Mouse (Mus musculus) limb, embryonic 14.5 days (tissue): ENCODE measurements at regions not wholly inside any gene's neighbourhood (a gene's known extent, or its start where the extent isn't known, plus 50 kb on each side); places are given as distances from the start of the nearest gene placed in this dataset.

Experiments used
- ATAC-seq: fragments of 200-750 bp; cut with Nextera tagmentation; 2 replicates; pipeline ENCODE4 v1.8.0; 2017; ENCODE audit warnings: low read depth, moderate number of reproducible peaks, moderate TSS enrichment; ENCODE audit not compliant: low FRiP score
- DNase-seq: peaks from one replicate; pipeline ENCODE4 v3.0.0-alpha.2; 2015; ENCODE audit warnings: low spot score
- H3K27ac ChIP-seq: fragments of 300-500 bp; sonication (generic); replicated peaks from 2 replicates; pipeline ENCODE4 v1.5.1; 2014; ENCODE audit warnings: low read depth, mild to moderate bottlenecking, low read length, moderate library complexity, mixed read lengths
- H3K27me3 ChIP-seq: fragments of 300-500 bp; sonication (generic); 2 replicates; pipeline ENCODE4 v1.6.1; 2014; ENCODE audit warnings: low read length, mixed read lengths; ENCODE audit not compliant: control insufficient read depth, insufficient read depth
- H3K36me3 ChIP-seq: fragments of 300-500 bp; sonication (generic); 2 replicates; pipeline ENCODE4 v1.6.1; 2014; ENCODE audit warnings: mild to moderate bottlenecking, low read length, moderate library complexity, mixed read lengths; ENCODE audit not compliant: control insufficient read depth, insufficient read depth
- H3K4me1 ChIP-seq: fragments of 300-500 bp; sonication (generic); 2 replicates; pipeline ENCODE4 v1.6.1; 2014; ENCODE audit warnings: antibody characterized with exemption, low read length, mixed read lengths; ENCODE audit not compliant: control insufficient read depth, insufficient read depth
- H3K4me2 ChIP-seq: fragments of 300-500 bp; sonication (generic); replicated peaks from 2 replicates; pipeline ENCODE4 v1.6.1; 2014; ENCODE audit warnings: low read depth, mild to moderate bottlenecking, low read length, moderate library complexity; ENCODE audit not compliant: severe bottlenecking
- H3K4me3 ChIP-seq: fragments of 300-500 bp; sonication (generic); replicated peaks from 2 replicates; pipeline ENCODE4 v1.5.1; 2014; ENCODE audit warnings: low read length
- H3K9ac ChIP-seq: fragments of 300-500 bp; sonication (generic); 2 replicates; pipeline ENCODE4 v1.6.1; 2014; ENCODE audit warnings: mild to moderate bottlenecking, low read depth, low read length, moderate library complexity; ENCODE audit not compliant: severe bottlenecking
- H3K9me3 ChIP-seq: fragments of 300-500 bp; sonication (generic); 2 replicates; pipeline ENCODE4 v1.6.1; 2016; ENCODE audit warnings: low read length; ENCODE audit not compliant: control insufficient read depth
- POLR2A ChIP-seq: fragments of 200-500 bp; IDR thresholded peaks from 2 replicates; pipeline ENCODE4 v1.8.0; 2012; ENCODE audit warnings: inconsistent platforms, mild to moderate bottlenecking, moderate library complexity, borderline replicate concordance; ENCODE audit not compliant: insufficient read depth, insufficient read length; ENCODE audit errors: extremely low read depth
- WGBS: fragments of 180-500 bp; shearing (Covaris S2); extraction: QIAGEN DNeasy Blood & Tissue Kit; methylation state at CpG from one replicate; pipeline ENCODE4 v1.1.7; 2014; 5-methylcytosine and 5-hydroxymethylcytosine counted together

- Histone ChIP-seq H3K27me3 (no peaks in the 10 kb centered on the region), H3K4me2 (no peak overlapping the region), H3K4me3 (no peak overlapping the region), H3K4me1 (no peaks in the 10 kb centered on the region), H3K9ac (no peak overlapping the region), H3K36me3 (no peaks in the 10 kb centered on the region), H3K27ac (no peak overlapping the region), H3K9me3 (no peaks in the 10 kb centered on the region)
- no peak for ATAC-seq
- WGBS = 80% methylated on average over 21 of the region's 22 CpGs
- DNase-seq = no peak
- TF ChIP-seq POLR2A = no peak
These were observed 228.9 kb upstream of the Prok2 start for GRCm38 (mm10) chr6:99954832-99955830.

DNA sequence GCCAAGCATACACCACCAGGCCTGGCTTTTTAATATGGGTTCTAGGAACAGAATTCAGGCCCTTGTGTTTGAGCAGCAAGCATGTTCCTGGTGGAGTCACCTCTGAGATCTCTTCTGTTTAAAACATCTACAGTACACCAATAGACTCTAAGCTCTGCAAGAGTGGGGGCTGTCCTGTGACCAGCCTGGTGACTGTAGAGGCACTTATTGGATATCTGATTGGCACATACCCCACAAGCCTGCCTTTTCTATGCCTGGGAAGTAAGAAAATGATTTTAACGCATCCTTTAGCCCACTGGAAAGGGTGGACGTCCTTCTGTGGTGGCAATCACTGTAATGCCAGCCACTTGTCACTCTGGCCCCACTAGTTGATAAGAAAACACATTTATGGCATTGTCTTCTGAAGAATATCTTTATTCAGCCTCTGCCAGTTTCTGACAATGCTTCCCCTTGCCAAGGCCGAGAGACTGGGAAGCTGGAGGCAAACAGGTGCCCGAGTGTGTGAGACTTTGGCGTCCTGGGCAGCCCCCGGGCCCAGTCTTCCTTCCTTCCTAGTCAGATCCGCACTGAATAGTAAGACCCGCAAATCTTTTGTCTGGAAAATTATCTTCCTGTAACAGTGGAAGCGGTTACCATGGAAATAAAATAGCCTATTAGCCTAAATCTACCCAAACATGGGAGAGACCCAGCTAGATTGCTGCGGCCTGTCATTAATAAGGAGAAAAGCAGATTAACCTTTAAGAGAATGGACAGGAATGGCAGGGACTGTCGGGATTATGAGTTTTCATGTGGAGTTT is 228.0 kb upstream of the Prok2 start:
- Histone ChIP-seq H3K27ac (no peak overlapping the region), H3K9me3 (no peaks in the 10 kb centered on the region), H3K9ac (no peak overlapping the region), H3K36me3 (no peaks in the 10 kb centered on the region), H3K4me1 (no peaks in the 10 kb centered on the region), H3K27me3 (no peaks in the 10 kb centered on the region), H3K4me2 (no peak overlapping the region), H3K4me3 (no peak overlapping the region)
- 82% methylated on average over 11 of the region's 11 CpGs for WGBS
- TF ChIP-seq POLR2A = no peak
- DNase-seq = no peak
- no peak for ATAC-seq

DNA sequence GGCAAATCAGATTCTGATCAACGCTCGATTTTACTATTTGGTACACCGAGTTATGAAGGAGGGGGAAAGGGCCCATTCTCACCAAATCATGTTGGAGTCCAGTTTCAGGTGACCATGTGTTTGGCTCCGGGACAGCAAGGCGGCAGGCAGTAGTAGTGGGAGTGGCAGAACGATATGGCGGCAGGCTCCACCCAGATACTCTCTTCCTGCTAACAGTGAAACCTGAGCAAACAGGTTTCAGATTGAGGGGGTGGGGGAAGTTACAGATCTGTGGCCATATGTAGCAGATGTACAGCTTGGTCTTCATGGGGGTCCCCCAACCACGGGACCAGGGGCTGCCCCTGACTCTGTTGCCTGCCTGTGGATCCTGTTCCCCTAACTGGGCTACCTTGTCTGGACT is 224.6 kb upstream of the Prok2 start:
- Histone ChIP-seq H3K36me3 (no peaks in the 10 kb centered on the region), H3K9me3 (no peaks in the 10 kb centered on the region), H3K27ac (no peak overlapping the region), H3K4me3 (no peak overlapping the region), H3K9ac (no peak overlapping the region), H3K4me1 (peaks cover 5% of the 10 kb centered on the region; the same call in 1 of the 2 replicates), H3K4me2 (no peak overlapping the region), H3K27me3 (no peaks in the 10 kb centered on the region)
- no peak for ATAC-seq
- TF ChIP-seq POLR2A = no peak
- DNase-seq = no peak
- 85% methylated on average over 8 of the region's 8 CpGs for WGBS

- H3K27ac ChIP-seq = no peak overlapping the region
- no peaks in the 10 kb centered on the region for H3K27me3 ChIP-seq
- H3K4me3 ChIP-seq = no peak overlapping the region
- H3K36me3 ChIP-seq = no peaks in the 10 kb centered on the region
- DNase-seq (no peak), ATAC-seq (no peak)
- H3K9ac ChIP-seq = no peak overlapping the region
- H3K9me3 ChIP-seq = no peaks in the 10 kb centered on the region
- H3K4me2 ChIP-seq = no peak overlapping the region
- WGBS = 48% methylated on average over 2 of the region's 2 CpGs
- no peak for TF ChIP-seq POLR2A
- peaks cover 5% of the 10 kb centered on the region; the same call in 1 of the 2 replicates for H3K4me1 ChIP-seq
These were observed 220.7 kb upstream of the Prok2 start for GRCm38 (mm10) chr6:99946917-99947316.

DNA sequence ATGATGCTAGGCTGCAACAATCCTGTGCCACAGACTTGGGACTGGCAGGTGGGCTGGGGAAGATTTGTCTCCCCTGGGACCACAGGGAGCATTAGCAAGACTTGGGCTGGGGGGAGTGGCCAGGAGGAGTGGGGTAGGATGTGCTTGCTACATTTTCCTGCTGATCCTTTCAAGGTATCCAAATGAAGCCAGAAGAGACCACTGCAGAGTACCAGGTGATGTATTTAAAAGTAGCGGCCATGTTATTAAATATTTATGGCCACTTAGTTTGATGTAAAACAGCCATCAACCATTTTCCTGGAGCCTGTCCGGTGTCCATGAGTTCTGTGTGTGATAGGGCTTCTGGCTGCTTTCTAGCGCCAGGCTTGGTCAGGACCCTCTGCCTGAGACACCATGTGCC is 220.3 kb upstream of the Prok2 start:
- H3K4me2 ChIP-seq = no peak overlapping the region
- H3K9ac ChIP-seq = no peak overlapping the region
- WGBS = 25% methylated on average over 3 of the region's 3 CpGs
- H3K27ac ChIP-seq = no peak overlapping the region
- no peak; the same call in 1 of the 2 replicates for ATAC-seq
- DNase-seq = no peak
- H3K4me3 ChIP-seq = no peak overlapping the region
- no peaks in the 10 kb centered on the region for H3K9me3 ChIP-seq
- H3K36me3 ChIP-seq = no peaks in the 10 kb centered on the region
- TF ChIP-seq POLR2A = no peak
- no peaks in the 10 kb centered on the region for H3K27me3 ChIP-seq
- peaks cover 5% of the 10 kb centered on the region; the same call in 1 of the 2 replicates for H3K4me1 ChIP-seq
